Mouse (Mus musculus): ENCODE data around the gene Hist1h1d.
"Not testable (repeated sequence)": the region's sequence is repeated elsewhere in the genome, so short reads cannot be mapped to it uniquely, and the experiment has no call there.

- TF ChIP-seq CTCF (conservative IDR thresholded peaks at IDR 0.05; ENCODE audit: low read length); NANOG (IDR thresholded peaks at IDR 0.05; ENCODE audit: borderline replicate concordance, low read length): not testable (repeated sequence)
Observed at GRCm38 (mm10) chr13:23542999-23543607, 10.0 kb upstream of the Hist1h1d start, which contains the start of gene Hist1h2bh.

Measured in E14TG2a.4 (cell line).